Mouse (Mus musculus) embryonic facial prominence, embryonic 15.5 days (tissue): ENCODE data around the gene Ttc28. TPM values are rescaled to one million over a fixed set of nuclear protein-coding genes. Genes with fewer than 3 reads are reported as not detected.
A peak's percentile ranks its signal among the peaks of the same experiment; 100 is the strongest.

Experiments used
- ATAC-seq: fragments of 200-750 bp; cut with Nextera tagmentation; 2 replicates; pipeline ENCODE4 v1.8.0; 2017; ENCODE audit warnings: low read depth, moderate TSS enrichment; ENCODE audit not compliant: insufficient number of reproducible peaks, low FRiP score, low TSS enrichment
- H3K27ac ChIP-seq: fragments of 300-500 bp; sonication (generic); replicated peaks from 2 replicates; pipeline ENCODE4 v1.5.1; 2015; ENCODE audit warnings: mild to moderate bottlenecking, inconsistent platforms
- H3K27me3 ChIP-seq: fragments of 300-500 bp; sonication (generic); 2 replicates; pipeline ENCODE4 v1.6.1; 2015; ENCODE audit warnings: inconsistent platforms
- H3K36me3 ChIP-seq: fragments of 300-500 bp; sonication (generic); 2 replicates; pipeline ENCODE4 v1.6.1; 2015; ENCODE audit warnings: mild to moderate bottlenecking, inconsistent platforms
- H3K4me1 ChIP-seq: fragments of 300-500 bp; sonication (generic); 2 replicates; pipeline ENCODE4 v1.6.1; 2015; ENCODE audit warnings: inconsistent platforms
- H3K4me2 ChIP-seq: fragments of 300-500 bp; sonication (generic); replicated peaks from 2 replicates; pipeline ENCODE4 v1.6.1; 2015; ENCODE audit warnings: mild to moderate bottlenecking, inconsistent platforms
- H3K4me3 ChIP-seq: fragments of 300-500 bp; sonication (generic); replicated peaks from 2 replicates; pipeline ENCODE4 v1.5.1; 2015; ENCODE audit warnings: mild to moderate bottlenecking, inconsistent platforms
- H3K9ac ChIP-seq: fragments of 300-500 bp; sonication (generic); 2 replicates; pipeline ENCODE4 v1.6.1; 2015; ENCODE audit warnings: inconsistent platforms
- H3K9me3 ChIP-seq: fragments of 300-500 bp; sonication (generic); replicated peaks from 2 replicates; pipeline ENCODE4 v1.6.1; 2016; ENCODE audit warnings: inconsistent platforms
- WGBS: fragments of 180-500 bp; shearing (Covaris S2); methylation state at CpG from one replicate; pipeline ENCODE4 v1.1.7; 2015; 5-methylcytosine and 5-hydroxymethylcytosine counted together
- polyA plus RNA-seq: library from polyadenylated mRNA; unstranded; fragments of >200 nt; fragmentation: Nextera tagmentation; extraction: Ambion mirVana; gene quantifications from 2 replicates; pipeline ENCODE4 v1.2.1, GENCODE M21; 2015

Ttc28 gene
- polyA plus RNA-seq, 1 experiment from 2014 or later = 12.7 TPM

DNA sequence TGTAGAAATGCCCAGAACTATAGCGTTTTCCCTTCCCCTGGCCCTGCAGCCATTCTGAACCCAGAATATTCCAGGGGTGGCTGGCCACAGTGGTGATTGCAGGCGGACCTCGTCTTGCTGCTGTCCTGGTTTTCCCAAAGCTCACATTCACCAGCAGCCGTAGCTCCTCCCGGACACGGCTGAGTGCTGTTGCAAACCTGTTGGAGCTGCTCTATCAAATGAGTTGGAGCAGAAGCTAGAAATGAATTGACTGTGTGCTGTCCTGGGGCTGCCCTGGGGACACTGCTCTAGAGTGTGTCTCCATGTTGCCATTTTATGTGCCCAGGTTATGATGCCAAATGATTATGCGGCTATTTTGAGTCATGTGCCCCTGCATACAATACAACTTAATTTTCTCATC lies 254.2 kb downstream of the Ttc28 start:
- Histone ChIP-seq H3K9me3 (no peaks in the 10 kb centered on the region), H3K27ac (no peak overlapping the region), H3K27me3 (no peaks in the 10 kb centered on the region), H3K4me1 (peaks cover 26% of the 10 kb centered on the region), H3K4me3 (no peak overlapping the region), H3K4me2 (no peak overlapping the region), H3K36me3 (no peaks in the 10 kb centered on the region; the same call in 1 of the 2 replicates), H3K9ac (no peak overlapping the region)
- ATAC-seq = no peak
- WGBS = 84% methylated on average over 7 of the region's 7 CpGs

DNA sequence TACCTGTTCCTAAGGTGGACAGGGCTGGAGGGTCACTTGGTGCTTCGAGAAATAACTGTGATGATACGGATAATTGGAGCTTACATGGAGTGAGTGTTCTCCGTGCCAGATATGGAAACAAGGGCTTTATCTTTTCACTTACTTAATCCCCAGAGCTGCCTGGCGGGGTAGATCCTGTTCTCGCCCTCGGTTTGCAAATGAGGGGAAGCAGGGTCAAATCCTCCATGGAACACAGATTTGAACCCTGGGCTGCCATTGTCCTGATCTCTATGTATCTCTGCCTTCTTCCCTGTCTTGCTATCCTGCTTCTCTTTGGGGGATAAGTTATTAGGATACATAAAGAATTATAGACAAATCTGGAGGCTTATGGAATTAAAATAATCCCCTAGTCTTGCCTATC lies 257.7 kb downstream of the Ttc28 start:
- Histone ChIP-seq H3K27me3 (no peaks in the 10 kb centered on the region), H3K9me3 (no peaks in the 10 kb centered on the region), H3K4me2 (no peak overlapping the region), H3K4me3 (no peak overlapping the region), H3K9ac (no peak overlapping the region), H3K4me1 (peaks cover 48% of the 10 kb centered on the region), H3K36me3 (no peaks in the 10 kb centered on the region), H3K27ac (no peak overlapping the region; the same call in 1 of the 2 replicates)
- WGBS = 42% methylated on average over 6 of the region's 6 CpGs
- no peak for ATAC-seq

GRCm38 (mm10) chr5:111137742-111138141 lies 258.1 kb downstream of the Ttc28 start:
- peak overlapping the region; percentile 51; the same call in 1 of the 2 replicates for H3K27ac ChIP-seq
- H3K4me3 ChIP-seq = no peak overlapping the region
- H3K9ac ChIP-seq = no peak overlapping the region
- H3K4me2 ChIP-seq = 0 out of 2 replicates have a peak overlapping the region, but pooled peaks have one; percentile 6
- WGBS = 34% methylated on average over 13 of the region's 13 CpGs
- no peaks in the 10 kb centered on the region for H3K9me3 ChIP-seq
- no peak for ATAC-seq
- H3K27me3 ChIP-seq = no peaks in the 10 kb centered on the region
- peaks cover 48% of the 10 kb centered on the region for H3K4me1 ChIP-seq
- no peaks in the 10 kb centered on the region for H3K36me3 ChIP-seq

DNA sequence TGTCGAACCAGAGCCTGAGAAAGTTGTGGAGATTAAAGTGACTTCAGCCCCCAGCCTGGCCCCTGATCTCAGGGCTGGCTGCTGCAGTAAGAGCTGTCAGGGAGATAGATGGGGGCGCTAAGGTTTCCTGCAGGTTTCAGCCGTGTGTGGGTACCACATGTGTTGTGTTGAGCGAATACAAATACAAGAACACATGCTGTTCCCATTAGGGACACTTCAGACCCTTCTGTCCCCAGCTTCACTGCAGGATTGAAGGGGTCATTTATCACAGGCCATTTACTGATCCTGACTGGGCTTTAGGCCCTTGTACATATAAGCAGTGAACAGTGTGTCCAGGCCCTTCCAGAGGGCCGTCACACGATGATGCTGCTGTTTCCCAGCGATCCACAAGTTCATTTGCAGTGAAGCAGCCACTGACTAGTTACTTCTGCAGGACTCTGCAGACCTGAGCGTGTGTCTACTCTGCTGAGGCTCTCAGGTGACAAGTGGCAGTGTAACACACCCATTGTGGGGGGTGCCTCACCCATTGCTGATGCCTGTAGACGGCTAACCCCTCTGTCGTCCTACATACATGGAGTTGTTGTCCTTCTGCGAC lies 258.7 kb downstream of the Ttc28 start:
- ATAC-seq = no peak
- H3K4me1 ChIP-seq = peaks cover 48% of the 10 kb centered on the region
- no peaks in the 10 kb centered on the region for H3K27me3 ChIP-seq
- WGBS = 40% methylated on average over 11 of the region's 11 CpGs
- H3K9me3 ChIP-seq = no peaks in the 10 kb centered on the region
- no peaks in the 10 kb centered on the region for H3K36me3 ChIP-seq
- no peak overlapping the region for H3K9ac ChIP-seq
- H3K4me2 ChIP-seq = no peak overlapping the region
- H3K27ac ChIP-seq = peak overlapping the region; percentile 51
- no peak overlapping the region for H3K4me3 ChIP-seq

GRCm38 (mm10) chr5:111138927-111139565 lies 259.4 kb downstream of the Ttc28 start:
- ATAC-seq = peak; percentile 30; the same call in 1 of the 2 replicates
- Histone ChIP-seq H3K9ac (no peak overlapping the region), H3K27me3 (no peaks in the 10 kb centered on the region), H3K4me2 (no peak overlapping the region), H3K4me3 (no peak overlapping the region), H3K27ac (peak overlapping the region; percentile 51; the same call in 1 of the 2 replicates), H3K9me3 (no peaks in the 10 kb centered on the region), H3K36me3 (no peaks in the 10 kb centered on the region), H3K4me1 (peaks cover 48% of the 10 kb centered on the region)
- 62% methylated on average over 7 of the region's 7 CpGs for WGBS

GRCm38 (mm10) chr5:111139622-111140021 lies 260.0 kb downstream of the Ttc28 start:
- ATAC-seq = no peak
- no peak overlapping the region for H3K9ac ChIP-seq
- no peak overlapping the region for H3K4me2 ChIP-seq
- H3K27ac ChIP-seq = peak overlapping the region; percentile 31; the same call in 1 of the 2 replicates
- H3K27me3 ChIP-seq = no peaks in the 10 kb centered on the region
- H3K9me3 ChIP-seq = no peaks in the 10 kb centered on the region
- 42% methylated on average over 14 of the region's 14 CpGs for WGBS
- H3K4me1 ChIP-seq = peaks cover 52% of the 10 kb centered on the region
- H3K36me3 ChIP-seq = no peaks in the 10 kb centered on the region
- no peak overlapping the region for H3K4me3 ChIP-seq

DNA sequence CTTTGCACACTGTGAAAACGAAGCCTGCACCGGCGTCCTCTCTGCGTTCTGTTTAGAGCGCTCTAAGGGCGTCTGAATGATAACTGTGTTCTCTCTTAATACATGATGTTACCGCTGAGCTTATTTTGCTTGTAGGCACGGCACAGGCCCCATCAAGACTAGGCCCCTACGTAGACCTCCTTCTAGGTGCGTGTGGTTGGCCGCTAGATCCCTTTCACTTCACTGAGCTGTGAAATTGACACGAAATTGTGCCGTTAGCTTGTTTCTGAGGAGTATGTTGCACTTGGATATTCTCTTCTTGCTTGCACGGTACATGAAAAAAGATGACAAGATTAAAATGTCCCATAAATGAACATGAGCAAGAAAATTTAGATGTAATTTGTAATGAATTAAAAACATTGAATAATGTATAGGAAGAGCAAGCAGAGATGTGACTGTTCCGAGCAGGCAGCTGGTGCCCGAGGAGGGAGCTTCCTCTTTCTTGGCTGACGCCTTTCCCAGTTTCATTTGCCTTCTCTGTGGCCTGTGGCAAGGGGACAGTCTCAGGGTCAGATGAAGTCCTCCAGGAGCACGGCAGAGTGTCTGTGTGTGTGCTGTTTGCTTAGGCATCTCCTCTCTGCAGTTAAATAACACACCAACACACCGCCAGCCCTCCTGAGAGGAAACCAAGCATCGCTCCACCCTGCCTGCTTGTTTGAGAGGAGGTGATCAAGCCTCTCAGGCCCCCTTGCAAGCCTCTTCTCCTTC lies 261.7 kb downstream of the Ttc28 start:
- H3K36me3 ChIP-seq = no peaks in the 10 kb centered on the region
- ATAC-seq = no peak
- no peak overlapping the region for H3K9ac ChIP-seq
- 70% methylated on average over 20 of the region's 20 CpGs for WGBS
- no peaks in the 10 kb centered on the region for H3K9me3 ChIP-seq
- H3K27ac ChIP-seq = peak overlapping the region; percentile 1; the same call in 1 of the 2 replicates
- no peak overlapping the region for H3K4me3 ChIP-seq
- no peak overlapping the region for H3K4me2 ChIP-seq
- H3K27me3 ChIP-seq = no peaks in the 10 kb centered on the region
- peaks cover 48% of the 10 kb centered on the region for H3K4me1 ChIP-seq

GRCm38 (mm10) chr5:111142837-111143236 lies 263.2 kb downstream of the Ttc28 start:
- Histone ChIP-seq H3K4me1 (peaks cover 36% of the 10 kb centered on the region), H3K4me3 (no peak overlapping the region), H3K9ac (no peak overlapping the region), H3K4me2 (no peak overlapping the region), H3K9me3 (no peaks in the 10 kb centered on the region), H3K27me3 (no peaks in the 10 kb centered on the region), H3K36me3 (no peaks in the 10 kb centered on the region), H3K27ac (no peak overlapping the region)
- 61% methylated on average over 4 of the region's 4 CpGs for WGBS
- no peak for ATAC-seq

DNA sequence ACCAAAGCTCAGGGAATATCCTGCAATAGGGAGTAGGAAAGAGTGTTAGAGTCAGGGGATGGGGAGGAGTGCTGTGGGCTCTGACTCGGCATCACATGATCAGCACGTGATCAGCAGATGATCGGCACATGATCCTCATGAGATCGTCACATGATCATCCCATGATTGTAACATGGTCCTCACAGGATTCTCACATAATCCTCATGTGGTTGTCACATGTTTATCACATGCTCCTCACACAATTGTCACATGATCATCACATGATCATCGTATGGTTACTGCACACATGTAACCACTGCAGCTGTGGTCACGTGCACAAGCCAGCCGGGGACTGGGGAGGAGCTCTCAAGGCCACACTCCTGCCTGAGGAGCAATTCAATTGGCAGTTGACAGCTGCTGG lies 264.8 kb downstream of the Ttc28 start:
- WGBS = 76% methylated on average over 7 of the region's 7 CpGs
- H3K27ac ChIP-seq = no peak overlapping the region
- H3K27me3 ChIP-seq = no peaks in the 10 kb centered on the region
- no peak overlapping the region for H3K4me3 ChIP-seq
- peaks cover 21% of the 10 kb centered on the region; the same call in 1 of the 2 replicates for H3K4me1 ChIP-seq
- no peak; the same call in 1 of the 2 replicates for ATAC-seq
- H3K9me3 ChIP-seq = no peaks in the 10 kb centered on the region
- no peak overlapping the region for H3K4me2 ChIP-seq
- no peak overlapping the region for H3K9ac ChIP-seq
- no peaks in the 10 kb centered on the region for H3K36me3 ChIP-seq

DNA sequence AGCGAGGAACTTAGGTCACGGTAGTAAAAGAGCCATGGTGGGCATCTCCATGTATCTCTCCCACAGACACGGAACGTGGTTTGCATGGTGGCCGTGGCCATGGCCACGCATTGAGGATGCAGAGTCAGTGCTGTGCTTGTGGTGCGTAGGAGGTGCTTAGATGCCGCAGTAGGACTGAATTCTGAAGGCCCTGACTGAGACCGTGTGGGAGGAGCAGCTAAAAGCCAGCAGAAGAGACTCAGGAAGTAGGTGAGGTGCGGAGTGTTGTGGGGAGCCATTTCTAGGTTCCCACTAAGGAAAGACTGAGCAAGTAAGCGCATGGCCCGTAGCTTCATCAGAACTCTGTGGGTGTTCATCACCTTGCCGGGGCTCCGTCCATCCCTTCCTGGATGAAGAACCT lies 271.0 kb downstream of the Ttc28 start:
- Histone ChIP-seq H3K4me1 (peaks cover 19% of the 10 kb centered on the region), H3K27me3 (no peaks in the 10 kb centered on the region), H3K36me3 (no peaks in the 10 kb centered on the region), H3K4me3 (no peak overlapping the region), H3K27ac (no peak overlapping the region), H3K9me3 (no peaks in the 10 kb centered on the region), H3K4me2 (no peak overlapping the region), H3K9ac (no peak overlapping the region)
- WGBS = 96% methylated on average over 14 of the region's 14 CpGs
- ATAC-seq = no peak
